Comparison of ENCODE assay signal across 20 mouse cellular contexts in genomic region chr17:44792218-44792917, GRCm38 (mm10). TPM values are rescaled to one million over a fixed set of nuclear protein-coding genes. Genes with fewer than 3 reads are reported as not detected.
A peak's percentile ranks its signal among the peaks of the same experiment; 100 is the strongest.
DNase-seq lines count a peak whose midpoint lies in the region; ATAC-seq and TF ChIP-seq lines count a peak whose summit lies in the region.
"Had no signal": no experiment of that assay in that cellular context is flagged by ENCODE, and none has a peak within 500 bp of the region (broad histone marks: within the 10 kb centered on the region; RNA-seq: fewer than 3 reads in every experiment).

No protein-coding gene starts in this region.

- TF ChIP-seq CTCF in layer of hippocampus, adult 2 months (conservative IDR thresholded peaks at IDR 0.05): 0 out of 2 replicates have a peak, but pooled peaks have one; percentile 2
- no peak for TF ChIP-seq CTCF in lung, postnatal 0 days (IDR thresholded peaks at IDR 0.05)

- peak; percentile 82 for ATAC-seq in common myeloid progenitor, adult 5-6 weeks (replicated peaks; ENCODE audit: low read depth, poor library complexity, severe bottlenecking)
- ATAC-seq in megakaryocyte, adult 5-6 weeks (ENCODE audit: poor library complexity, severe bottlenecking): peak; percentile 57
- ATAC-seq in lung, postnatal 0 days: no peak
- ATAC-seq: forebrain, embryonic 14.5 days; hindbrain, embryonic 16.5 days; midbrain, embryonic 16.5 days had no signal

- no peak overlapping the region for H3K4me3 ChIP-seq in layer of hippocampus, adult 2 months
- H3K4me3 ChIP-seq in lung, postnatal 0 days (ENCODE audit: low read depth, low read length): no peak overlapping the region
- H3K4me3 ChIP-seq: limb, embryonic 13.5 days; neural tube, embryonic 13.5 days had no signal

- no peak overlapping the region for H3K4me2 ChIP-seq in lung, postnatal 0 days (replicated peaks; ENCODE audit: low read depth, low read length)
- H3K4me2 ChIP-seq: heart, embryonic 11.5 days; limb, embryonic 13.5 days; neural tube, embryonic 13.5 days had no signal

- WGBS in lung, postnatal 0 days: 90% methylated on average over 12 of the region's 12 CpGs

- H3K27me3 ChIP-seq in lung, postnatal 0 days (replicated peaks; ENCODE audit: insufficient read depth, low read length): no peaks in the 10 kb centered on the region
- H3K27me3 ChIP-seq: limb, embryonic 13.5 days; neural tube, embryonic 13.5 days had no signal

- no peaks in the 10 kb centered on the region for H3K9me3 ChIP-seq in lung, postnatal 0 days (ENCODE audit: low read length)
- H3K9me3 ChIP-seq: limb, embryonic 13.5 days; neural tube, embryonic 13.5 days had no signal

- H3K9ac ChIP-seq in lung, postnatal 0 days (replicated peaks; ENCODE audit: low read depth): no peak overlapping the region
- H3K9ac ChIP-seq: limb, embryonic 13.5 days; neural tube, embryonic 13.5 days had no signal

- H3K4me1 ChIP-seq in lung, postnatal 0 days (ENCODE audit: insufficient read depth, low read depth, low read length): no peaks in the 10 kb centered on the region
- H3K4me1 ChIP-seq: limb, embryonic 13.5 days; neural tube, embryonic 13.5 days had no signal

- no peaks in the 10 kb centered on the region for H3K36me3 ChIP-seq in lung, postnatal 0 days (ENCODE audit: insufficient read depth, low read length)

- peak; percentile 52 to 54 for DNase-seq in layer of hippocampus, adult 2 months (ENCODE audit: low spot score in 2 of 2)
- DNase-seq in layer of hippocampus, postnatal 36 days: no peak
- DNase-seq in 416B (ENCODE audit: low read depth): peak; percentile 51
- DNase-seq in adrenal gland, postnatal 36 days: no peak
- DNase-seq in lung, postnatal 0 days (ENCODE audit: low spot score): no peak
- DNase-seq: adrenal gland, postnatal 10 days; cerebellum, adult 8-10 months; embryo, embryonic 11 days; gastrocnemius, postnatal 14 days; kidney, adult 11 months; kidney, postnatal 14 days had no signal

- no peak overlapping the region for H3K27ac ChIP-seq in layer of hippocampus, adult 2 months
- no peak overlapping the region for H3K27ac ChIP-seq in lung, postnatal 0 days (ENCODE audit: low read length)
- H3K27ac ChIP-seq: limb, embryonic 13.5 days; macrophage; neural tube, embryonic 13.5 days had no signal

- TF ChIP-seq EP300 in lung, postnatal 0 days (IDR thresholded peaks at IDR 0.05): no peak

RNA-seq across cellular contexts. Expression of gene Supt3, which starts 15.4 kb away (rescaled TPM):
- total RNA-seq in layer of hippocampus, adult 2 months (2021): 10 to 100 TPM; 14.9 to 18.7 TPM
- total RNA-seq in layer of hippocampus, postnatal 36 days (2021): 10 to 100 TPM; 15.9 to 17.2 TPM
- 15.7 and 18.0 TPM in 2 replicates for total RNA-seq in common myeloid progenitor, adult 5-6 weeks (2017)
- 18.0 and 18.9 TPM in 2 replicates for total RNA-seq in megakaryocyte, adult 5-6 weeks (2015)
- 7.8 and 9.8 TPM in 2 replicates for total RNA-seq in megakaryocyte, adult 5-6 weeks (2017)
- 10 to 100 TPM; 24.7 to 34.0 TPM for total RNA-seq in adrenal gland, postnatal 36 days (2021)
- 7.8 and 10.9 TPM in 2 replicates for polyA plus RNA-seq in lung, postnatal 0 days (2015; fragmentation: Nextera tagmentation; extraction: Ambion mirVana)

RNA-seq across cellular contexts. Expression of gene Runx2, which starts 22.2 kb away (rescaled TPM):
- 10 to 100 TPM; 15.8 to 19.7 TPM for total RNA-seq in layer of hippocampus, adult 2 months (2021)
- 10 to 100 TPM; 13.2 to 18.0 TPM for total RNA-seq in layer of hippocampus, postnatal 36 days (2021)
- 13.9 and 27.3 TPM in 2 replicates for total RNA-seq in common myeloid progenitor, adult 5-6 weeks (2017)
- total RNA-seq in megakaryocyte, adult 5-6 weeks (2015): 48.1 and 52.6 TPM in 2 replicates
- 15.6 and 20.8 TPM in 2 replicates for total RNA-seq in megakaryocyte, adult 5-6 weeks (2017)
- 10 to 100 TPM; 24.3 to 35.2 TPM for total RNA-seq in adrenal gland, postnatal 36 days (2021)
- polyA plus RNA-seq in lung, postnatal 0 days (2015; fragmentation: Nextera tagmentation; extraction: Ambion mirVana): 1.1 and 1.3 TPM in 2 replicates

Comparison
In these comparisons a context has a peak if more than half of its experiments do, and no peak if none do; other contexts are left out.
1. DNase-seq: peak in layer of hippocampus, adult 2 months (2 of 2) and 416B (single experiment); none in layer of hippocampus, postnatal 36 days (0 of 2), adrenal gland, postnatal 36 days (0 of 2) and lung, postnatal 0 days (single experiment).